Mouse (Mus musculus): ENCODE measurements around the gene Sh3kbp1.

The Sh3kbp1 gene

GRCm38 (mm10) chrX:159744620-159745019 lies 117.5 kb downstream of the Sh3kbp1 start:
- DNase-seq = no peak

- DNase-seq = peak; percentile 16 to 33
Observed at GRCm38 (mm10) chrX:159751834-159752233, 124.8 kb downstream of the Sh3kbp1 start.

GRCm38 (mm10) chrX:159756261-159756660 lies 129.2 kb downstream of the Sh3kbp1 start:
- no peak for DNase-seq

- DNase-seq = no peak
Observed at GRCm38 (mm10) chrX:159756901-159757821, 130.1 kb downstream of the Sh3kbp1 start.

- DNase-seq = no peak
Observed at GRCm38 (mm10) chrX:159757854-159758540, 130.9 kb downstream of the Sh3kbp1 start.

GRCm38 (mm10) chrX:159763801-159764200 lies 136.7 kb downstream of the Sh3kbp1 start:
- no peak for DNase-seq

- no peak for DNase-seq
Observed at GRCm38 (mm10) chrX:159765850-159766249, 138.8 kb downstream of the Sh3kbp1 start.

- no peak for DNase-seq
Observed at GRCm38 (mm10) chrX:159769005-159769404, 141.9 kb downstream of the Sh3kbp1 start.

- no peak for DNase-seq
Observed at GRCm38 (mm10) chrX:159769773-159770172, 142.7 kb downstream of the Sh3kbp1 start.

GRCm38 (mm10) chrX:159772137-159772536 lies 145.1 kb downstream of the Sh3kbp1 start:
- no peak for DNase-seq

GRCm38 (mm10) chrX:159775042-159775441 lies 148.0 kb downstream of the Sh3kbp1 start:
- DNase-seq = no peak

- DNase-seq = no peak
Observed at GRCm38 (mm10) chrX:159778787-159779186, 151.7 kb downstream of the Sh3kbp1 start.

- no peak for DNase-seq
Observed at GRCm38 (mm10) chrX:159790516-159790915, 163.4 kb downstream of the Sh3kbp1 start.

GRCm38 (mm10) chrX:159795603-159796002 lies 168.5 kb downstream of the Sh3kbp1 start:
- no peak for DNase-seq

GRCm38 (mm10) chrX:159804371-159804770 lies 177.3 kb downstream of the Sh3kbp1 start:
- no peak for DNase-seq

GRCm38 (mm10) chrX:159809510-159809909 lies 182.4 kb downstream of the Sh3kbp1 start:
- no peak for DNase-seq

GRCm38 (mm10) chrX:159810469-159810868 lies 183.4 kb downstream of the Sh3kbp1 start:
- no peak for DNase-seq

- no peak for DNase-seq
Observed at GRCm38 (mm10) chrX:159817508-159817907, 190.4 kb downstream of the Sh3kbp1 start.

- no peak for DNase-seq
Observed at GRCm38 (mm10) chrX:159828135-159828534, 201.1 kb downstream of the Sh3kbp1 start.

- no peak for DNase-seq
Observed at GRCm38 (mm10) chrX:159829192-159829852, 202.2 kb downstream of the Sh3kbp1 start.

GRCm38 (mm10) chrX:159831176-159831575 lies 204.1 kb downstream of the Sh3kbp1 start:
- no peak for DNase-seq

- no peak for DNase-seq
Observed at GRCm38 (mm10) chrX:159835239-159835638, 208.2 kb downstream of the Sh3kbp1 start.

- DNase-seq = peak; percentile 13 to 18
Observed at GRCm38 (mm10) chrX:159837379-159837778, 210.3 kb downstream of the Sh3kbp1 start.

Measured in lung, adult 18-20 months (tissue).